Mouse (Mus musculus) embryo, embryonic 9.5 days (tissue): Measurements from ENCODE around the gene Dnajb1.

Experiments
- DNase-seq: peaks from one replicate; pipeline ENCODE4 v3.0.0-alpha.2; 2017; ENCODE audit errors: extremely low spot score

Gene Dnajb1

DNA sequence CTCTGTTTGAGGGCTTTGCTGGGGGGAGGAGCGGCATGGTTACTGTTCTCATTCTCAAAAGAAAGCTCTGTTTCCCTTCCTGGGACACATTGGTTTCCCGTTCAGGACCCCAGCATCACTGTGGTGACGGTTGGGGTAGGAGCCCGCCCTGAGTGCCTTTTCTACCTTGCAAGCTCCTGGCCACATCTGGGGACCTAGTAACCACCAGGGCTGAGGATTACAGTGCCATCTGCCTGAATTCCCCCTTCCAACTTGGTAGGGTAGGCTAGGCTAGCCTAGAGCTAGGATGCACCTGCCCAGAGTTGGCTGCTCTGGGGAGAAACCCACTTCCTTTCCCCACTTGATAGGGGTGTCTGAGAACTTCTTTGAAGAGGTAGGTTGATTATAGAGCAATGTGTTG is 3.9 kb downstream of the Dnajb1 start:
- no peak for DNase-seq

- no peak for DNase-seq
Measured at GRCm38 (mm10) chr8:83613695-83614094, 5.7 kb downstream of the Dnajb1 start.

- no peak for DNase-seq
Measured at GRCm38 (mm10) chr8:83616625-83617024, 8.6 kb downstream of the Dnajb1 start.

DNA sequence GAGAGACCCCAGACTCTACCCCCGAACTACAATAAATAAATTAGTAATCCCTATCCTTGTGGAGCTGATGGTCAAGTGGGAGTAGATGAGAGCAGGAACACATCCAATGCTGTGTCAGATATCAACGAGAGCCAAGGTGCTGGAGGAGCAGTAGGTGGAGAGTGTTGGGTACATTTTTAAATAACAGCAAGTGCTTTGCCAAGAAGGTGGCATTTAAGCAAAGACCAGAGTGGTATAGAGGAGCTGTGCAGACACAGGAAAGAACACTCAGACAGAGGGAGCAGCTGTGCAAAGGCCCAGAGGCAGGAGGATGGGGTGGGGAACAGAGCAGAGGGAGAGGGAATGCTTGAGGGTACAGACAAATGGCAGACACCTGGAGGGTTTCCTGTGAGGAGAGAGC is 9.1 kb downstream of the Dnajb1 start:
- no peak for DNase-seq

DNA sequence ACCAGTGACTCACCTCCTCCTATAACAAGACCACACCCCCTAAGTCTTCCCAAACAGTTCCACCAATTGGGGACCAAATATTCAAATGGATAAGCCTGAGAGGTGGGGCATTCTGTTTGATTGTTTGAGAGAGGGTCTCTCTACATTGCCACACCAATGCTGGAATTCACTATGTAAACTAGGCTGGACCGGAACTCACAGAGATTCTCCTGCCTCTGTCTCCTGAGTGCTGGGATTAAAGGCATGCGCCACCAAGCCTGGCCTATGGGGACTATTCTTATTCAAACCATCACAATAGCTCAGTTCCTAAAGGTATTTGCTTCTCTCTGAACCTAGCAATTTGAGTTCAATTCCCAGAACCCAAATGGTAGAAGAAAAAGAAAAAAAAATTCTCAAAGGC is 10.6 kb downstream of the Dnajb1 start:
- DNase-seq, result no peak

- DNase-seq, result no peak
Measured at GRCm38 (mm10) chr8:83619568-83620285, 11.7 kb downstream of the Dnajb1 start.

DNA sequence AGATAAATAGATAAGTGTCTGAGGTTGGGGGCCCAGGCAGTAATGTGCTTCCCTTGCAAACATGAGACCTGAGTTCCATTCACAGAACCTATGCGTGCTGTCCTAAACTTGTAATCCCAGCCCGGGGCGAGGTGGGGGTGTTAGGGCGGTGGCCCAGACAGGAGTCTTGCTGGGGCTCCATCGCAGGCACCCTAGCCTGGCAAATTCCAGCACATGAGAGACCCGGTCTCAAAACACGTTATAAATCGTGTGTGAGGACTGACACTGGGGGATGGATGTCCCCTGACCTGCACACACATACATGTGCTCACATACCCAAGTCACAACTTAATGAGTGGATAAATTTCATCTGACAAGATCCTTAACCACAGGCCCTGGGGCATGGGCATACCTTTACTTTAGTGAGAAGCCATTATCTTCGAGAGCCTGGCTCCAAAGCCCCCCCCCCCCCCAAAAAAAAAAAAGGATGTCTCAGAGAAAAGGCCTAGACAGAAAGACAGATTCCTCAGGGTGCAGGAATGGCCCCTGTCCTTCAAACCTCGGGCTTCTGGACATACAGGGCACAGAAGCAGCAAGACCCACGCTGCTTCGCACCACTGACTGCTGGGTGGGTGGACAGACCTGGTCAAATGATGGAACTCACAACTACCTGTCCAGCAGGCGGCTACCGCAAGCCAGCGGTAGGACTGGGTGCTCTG is 13.8 kb downstream of the Dnajb1 start:
- no peak for DNase-seq

GRCm38 (mm10) chr8:83622389-83622989 is 14.5 kb downstream of the Dnajb1 start:
- DNase-seq, result peak; percentile 82

- no peak for DNase-seq
Measured at GRCm38 (mm10) chr8:83623549-83623948, 15.6 kb downstream of the Dnajb1 start.

GRCm38 (mm10) chr8:83624739-83625138 is 16.7 kb downstream of the Dnajb1 start:
- DNase-seq, result no peak

GRCm38 (mm10) chr8:83625676-83626299 is 17.8 kb downstream of the Dnajb1 start:
- no peak for DNase-seq

- no peak for DNase-seq
Measured at GRCm38 (mm10) chr8:83632083-83632707, 24.2 kb downstream of the Dnajb1 start.

- DNase-seq, result no peak
Measured at GRCm38 (mm10) chr8:83638856-83639255, 30.9 kb downstream of the Dnajb1 start.

DNA sequence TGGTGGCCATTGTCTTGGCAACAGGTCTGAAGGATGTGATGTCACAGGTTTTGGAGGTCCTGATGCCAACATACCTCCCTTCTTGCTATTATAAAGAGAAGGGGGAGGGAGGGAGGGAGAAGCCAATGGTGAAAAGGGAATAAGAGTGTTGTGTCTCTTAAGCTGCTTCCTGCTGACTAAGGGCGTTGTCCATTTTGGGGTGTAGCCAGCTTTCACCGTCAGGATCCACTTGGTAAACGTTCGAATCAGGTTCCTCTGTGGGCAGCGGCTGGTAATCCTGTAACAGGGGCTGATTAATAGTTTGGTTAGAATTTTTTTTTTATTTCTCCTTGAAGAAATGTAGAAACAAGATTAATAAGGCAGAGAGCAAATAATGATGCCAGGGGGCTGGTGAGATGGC is 31.7 kb downstream of the Dnajb1 start:
- DNase-seq, result no peak

DNA sequence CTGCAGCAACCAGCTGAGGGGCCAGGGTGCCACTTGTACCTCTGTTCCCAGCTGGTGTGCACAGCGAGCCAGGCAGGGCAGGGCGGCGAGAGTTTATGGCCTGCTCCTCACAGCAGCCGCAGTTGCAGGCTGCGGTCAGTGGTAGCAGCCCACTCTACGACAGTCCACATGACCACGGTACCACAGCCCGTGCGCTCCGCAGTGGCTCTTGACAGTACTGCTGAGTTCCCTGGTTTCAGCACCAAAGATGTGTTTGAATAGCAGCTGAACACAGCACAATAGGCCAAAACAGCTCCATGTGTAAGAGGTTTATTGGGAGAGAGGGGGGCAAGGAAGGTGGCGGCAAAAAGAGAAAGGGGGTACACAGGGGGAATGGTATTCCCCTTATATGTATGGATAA is 39.5 kb downstream of the Dnajb1 start:
- DNase-seq, result no peak

DNA sequence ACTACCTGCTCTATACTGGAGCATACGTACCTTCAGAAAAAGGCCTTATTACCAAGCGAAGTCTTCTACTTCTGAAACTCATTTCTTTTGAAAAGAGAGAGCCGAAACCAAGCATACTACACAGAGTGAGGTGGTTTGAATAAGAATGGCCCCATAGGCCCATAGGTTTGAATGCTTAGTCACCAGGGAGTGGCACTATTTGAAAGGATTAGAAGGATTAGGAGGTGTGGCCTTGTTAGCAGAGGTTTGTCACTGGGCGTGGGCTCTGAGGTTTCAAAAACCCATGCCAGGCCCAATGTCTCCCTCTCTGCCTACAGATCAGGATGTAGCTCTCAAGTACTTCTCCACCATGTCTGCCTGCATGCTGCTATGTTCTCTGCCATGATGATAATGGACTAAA is 40.0 kb downstream of the Dnajb1 start:
- DNase-seq, result no peak

GRCm38 (mm10) chr8:83649699-83650098 is 41.7 kb downstream of the Dnajb1 start:
- no peak for DNase-seq

DNA sequence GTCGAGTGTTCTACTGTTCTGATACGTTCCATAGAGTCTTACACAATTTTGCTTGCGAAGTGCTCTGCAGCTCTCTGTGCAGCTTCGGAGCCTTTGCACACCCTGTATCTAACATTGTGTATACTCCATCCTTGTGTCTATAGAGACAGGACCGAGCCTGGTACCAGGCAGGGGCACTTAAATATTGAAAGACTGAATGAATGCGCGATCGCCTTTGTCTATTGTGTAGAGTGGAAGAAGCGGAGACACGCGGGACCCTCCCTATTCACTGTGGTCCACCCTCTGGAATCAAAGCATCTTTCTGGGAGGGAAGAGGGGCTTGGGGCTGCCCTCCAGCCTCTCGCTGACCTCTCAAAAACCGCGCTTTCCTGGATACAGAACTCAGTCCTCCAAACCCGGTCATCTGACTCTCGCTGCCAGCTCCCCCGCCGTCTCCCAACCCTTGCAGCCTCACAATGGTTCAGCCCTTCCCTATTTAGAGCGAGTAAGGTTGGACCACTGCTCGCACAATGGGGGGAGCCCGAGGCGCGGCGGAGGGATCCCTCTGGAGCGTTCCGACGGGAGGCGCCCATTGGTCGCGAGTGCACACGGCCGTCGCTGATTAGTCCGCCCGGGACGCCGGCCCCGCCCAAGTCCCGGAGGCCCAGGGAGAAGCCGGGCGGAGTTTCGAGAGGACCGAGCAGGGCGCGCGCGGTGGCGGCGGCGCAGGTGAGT is 44.2 kb downstream of the Dnajb1 start, which contains the start of gene Gipc1:
Gene Gipc1 (plus strand): TSS at position 648 of the 714 bp plus-strand sequence.
- peak; percentile 98 for DNase-seq

DNA sequence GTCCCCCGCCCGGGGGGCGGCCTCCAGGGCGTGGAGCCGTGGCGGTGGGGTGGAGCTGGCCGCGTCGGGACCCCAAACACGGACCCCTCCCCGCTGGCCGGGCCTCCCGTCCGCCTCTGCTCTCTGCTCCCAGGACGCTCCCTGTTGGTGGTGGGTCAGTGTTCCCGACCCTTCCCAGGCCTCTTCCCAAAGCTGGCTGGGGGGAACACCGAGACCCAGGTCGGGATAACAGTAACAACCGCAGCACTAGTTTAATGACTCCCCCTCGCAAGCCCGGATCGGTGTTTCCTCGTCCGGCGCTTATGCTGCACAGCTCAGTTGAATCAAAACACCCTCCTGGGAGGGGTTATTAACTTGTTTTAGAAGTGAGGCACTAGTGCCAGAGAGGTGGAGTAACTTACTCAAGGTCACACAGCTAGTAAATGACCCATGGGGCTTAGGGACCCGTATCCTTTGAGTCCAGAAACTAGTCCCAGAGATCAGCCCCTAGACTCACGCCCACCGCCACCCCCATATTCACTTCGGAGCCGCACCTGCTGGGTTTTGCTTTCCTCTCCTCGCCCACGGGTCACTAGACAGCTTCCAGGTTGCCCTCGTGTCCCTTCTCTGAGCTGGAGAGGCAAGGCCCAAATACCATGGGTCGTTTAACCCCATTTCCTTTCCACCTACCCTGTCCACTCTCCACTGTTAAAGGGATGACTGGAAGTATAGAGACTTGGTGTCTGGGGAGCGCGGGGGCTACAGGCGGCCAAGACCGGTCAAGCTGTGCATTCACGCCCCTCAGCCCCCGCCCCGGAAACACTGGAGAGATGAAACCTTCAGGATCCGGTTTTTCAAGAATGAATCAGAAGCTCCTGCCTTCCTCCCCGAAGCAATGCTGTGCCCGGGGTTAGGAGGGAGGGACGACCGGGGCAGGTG is 45.0 kb downstream of the Dnajb1 start:
- peak; percentile 30 for DNase-seq

DNA sequence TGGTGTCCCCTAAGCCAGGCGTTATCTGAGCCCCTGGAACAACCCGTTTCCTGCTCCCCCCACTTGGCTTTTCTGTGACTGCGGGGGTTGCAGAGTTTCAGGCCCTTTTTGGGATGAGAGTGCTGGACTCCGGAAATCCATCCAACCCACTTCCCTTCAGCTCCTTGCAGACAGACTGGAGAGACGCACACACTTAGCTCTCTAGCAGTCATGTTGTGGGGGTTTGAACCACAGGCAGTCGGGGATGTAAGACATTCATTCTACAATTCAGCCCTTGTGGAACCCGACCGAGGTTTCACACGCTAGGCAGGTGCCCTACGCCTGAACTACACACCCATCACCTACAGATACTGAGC is 45.6 kb downstream of the Dnajb1 start:
- DNase-seq, result no peak
